Mouse (Mus musculus) cerebellum, postnatal 25 days (tissue): ENCODE data around the gene Insc.
A peak's percentile ranks its signal among the peaks of the same experiment; 100 is the strongest.

Experiments
- DNase-seq, 2 experiments: peaks; one replicate each; pipeline ENCODE4 v3.0.0; 2021; ENCODE audit warnings: mixed read lengths in 2 of 2

Gene Insc

DNA sequence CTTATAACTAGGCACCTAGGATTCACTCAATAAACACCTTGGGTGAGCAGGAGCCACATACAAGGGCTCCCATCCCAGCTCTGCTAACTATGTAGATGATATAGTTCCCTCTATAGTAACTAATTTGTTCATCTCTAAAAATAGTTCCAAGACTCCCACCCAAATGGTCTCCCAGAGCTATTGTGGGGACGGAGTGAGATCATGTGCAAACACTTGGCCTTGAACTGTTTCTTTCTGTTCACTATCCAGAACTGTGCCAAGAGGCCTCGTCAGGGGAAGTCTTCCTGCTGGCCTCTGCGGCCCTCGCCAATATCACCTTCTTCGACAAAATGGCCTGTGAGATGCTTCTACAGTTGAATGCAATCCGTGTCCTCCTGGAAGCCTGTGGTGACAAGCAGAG, 91.0 kb downstream of the Insc start:
- DNase-seq = no peak

DNA sequence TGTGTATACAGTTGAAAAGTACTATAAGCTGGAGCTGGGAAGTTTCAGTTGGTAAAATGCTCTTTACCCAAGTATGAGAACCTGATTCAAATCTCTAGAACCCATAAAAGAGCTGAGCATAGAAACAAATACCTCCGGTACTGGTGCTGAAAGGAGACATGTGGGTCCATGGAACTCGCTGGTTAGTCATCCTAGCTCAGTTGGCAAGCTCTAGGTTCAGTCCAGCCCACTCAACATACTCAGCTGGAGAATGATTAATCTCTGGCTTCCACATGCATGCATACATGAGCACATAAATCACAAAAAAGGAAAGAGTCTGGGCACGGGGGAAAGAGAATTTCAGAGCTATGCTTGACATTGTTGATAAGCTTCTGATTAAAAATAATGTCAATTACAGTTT, 93.8 kb downstream of the Insc start:
- DNase-seq = no peak

DNA sequence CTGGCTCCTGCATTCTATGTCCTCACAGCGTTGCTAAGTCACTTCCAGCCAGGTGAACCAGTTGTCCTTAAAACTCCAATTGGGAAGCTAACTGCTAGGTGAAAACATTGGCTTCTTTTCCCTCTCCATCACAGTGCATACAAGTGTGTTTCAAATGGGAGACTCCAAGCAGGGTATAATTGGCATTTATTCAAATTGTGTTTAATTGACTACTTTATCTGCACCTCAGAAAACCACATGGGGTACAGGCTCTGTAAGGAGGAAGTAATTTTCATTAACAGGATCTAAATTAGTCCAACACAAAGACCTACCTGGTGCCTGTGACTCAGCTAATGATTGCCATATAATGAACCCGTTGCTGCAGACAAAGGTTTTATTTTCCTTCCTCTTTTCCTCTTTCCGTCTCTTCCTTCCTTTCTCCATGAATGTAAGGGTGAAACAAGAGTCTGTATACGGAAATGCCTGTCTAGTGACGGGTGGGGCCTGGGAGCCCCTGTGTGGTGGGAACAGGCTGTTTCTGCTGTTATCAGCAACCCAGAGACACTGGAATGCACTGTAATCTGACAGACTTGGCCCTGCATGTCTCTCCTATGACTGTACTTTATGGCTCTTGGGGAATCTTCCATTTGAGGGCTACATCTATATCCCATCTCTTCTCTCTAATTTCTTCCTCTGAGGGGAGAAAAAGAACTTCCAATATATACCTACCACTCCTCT, 96.7 kb downstream of the Insc start:
- DNase-seq = no peak

DNA sequence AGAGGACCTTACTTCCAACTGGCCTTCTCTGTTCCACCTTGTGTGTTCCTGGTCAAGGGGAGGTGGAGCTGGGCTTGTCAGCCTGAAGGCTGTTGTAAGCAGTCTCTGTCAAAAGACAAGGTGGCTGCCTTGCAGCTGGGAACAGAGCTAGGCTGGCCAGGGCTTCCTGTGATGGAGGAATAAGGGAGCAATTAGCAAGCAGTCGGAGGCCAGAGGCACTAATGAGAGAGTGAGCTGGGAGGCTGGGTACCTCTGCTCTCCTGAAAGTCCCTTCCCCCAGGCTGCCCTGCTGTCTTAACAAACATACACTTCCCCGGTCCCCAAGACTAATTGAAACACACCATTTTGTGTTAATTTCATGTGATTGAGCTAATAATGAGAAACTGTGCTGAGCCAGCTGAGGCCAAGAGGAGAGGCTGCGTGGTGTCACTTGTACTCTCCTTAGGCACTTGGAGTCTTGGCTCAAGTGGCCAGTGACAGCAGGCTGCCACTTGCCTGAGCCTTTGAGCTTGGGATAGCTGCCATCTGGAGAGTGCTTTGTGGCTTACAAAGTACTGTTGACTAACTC, 99.2 kb downstream of the Insc start:
- DNase-seq = peak; percentile 15 to 44

DNA sequence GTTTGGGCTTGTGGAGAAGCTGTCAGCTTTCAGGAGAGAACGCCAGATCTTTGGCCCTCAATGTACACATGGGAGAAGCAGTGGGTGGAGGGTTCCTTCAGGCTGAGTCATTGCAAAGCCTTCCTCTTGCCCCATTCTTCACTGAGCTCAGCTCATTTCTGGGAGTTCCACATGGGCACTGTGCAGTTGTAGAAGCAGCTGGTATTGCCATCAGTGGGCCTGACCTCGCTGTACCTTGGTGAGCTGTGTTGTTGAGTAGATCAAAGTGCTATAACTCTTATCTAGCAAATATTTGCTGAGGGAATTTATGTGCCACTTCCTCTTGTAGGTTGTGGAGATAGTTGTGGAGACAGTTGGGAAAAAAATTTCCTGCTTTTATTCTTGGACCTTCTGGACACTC, 103.7 kb downstream of the Insc start:
- no peak for DNase-seq

DNA sequence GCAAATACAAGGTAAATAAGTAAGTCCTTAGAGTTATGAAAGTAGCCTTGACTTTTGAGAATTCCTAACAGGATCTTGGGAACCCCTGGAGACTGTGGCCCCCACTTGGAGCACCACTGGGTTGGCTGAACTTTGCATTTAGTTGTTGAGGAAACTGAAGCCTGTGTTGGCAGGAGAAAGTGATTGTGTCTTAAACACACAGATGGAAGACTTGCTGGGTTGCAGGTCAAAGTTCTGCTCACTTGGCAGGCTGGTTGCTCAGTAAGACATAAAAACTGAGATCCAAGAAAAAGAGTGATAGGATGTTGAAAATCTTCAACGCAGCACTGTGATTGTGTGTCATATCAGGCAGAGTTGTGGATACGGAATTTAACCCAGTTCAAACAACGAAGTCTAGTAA, 108.9 kb downstream of the Insc start:
- no peak for DNase-seq

DNA sequence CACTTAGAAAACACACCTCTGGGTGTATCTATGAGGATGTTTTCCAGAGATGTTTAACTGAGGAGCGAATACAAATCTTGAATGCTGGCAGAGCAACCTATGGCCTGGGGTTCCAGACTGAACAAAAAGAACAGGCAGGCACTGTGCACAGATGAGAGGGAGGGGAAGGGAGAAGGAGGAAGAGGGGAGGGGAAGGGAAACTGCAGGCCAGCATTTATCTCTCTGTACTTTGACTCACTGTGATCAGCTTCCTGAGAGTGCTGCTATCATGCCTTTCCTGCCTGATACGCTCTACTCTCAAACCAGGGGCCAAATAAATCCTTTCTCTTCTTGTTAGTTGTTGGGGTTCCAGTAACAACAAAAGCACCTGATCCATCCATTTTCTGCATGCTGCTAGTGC, 110.7 kb downstream of the Insc start:
- no peak for DNase-seq

DNA sequence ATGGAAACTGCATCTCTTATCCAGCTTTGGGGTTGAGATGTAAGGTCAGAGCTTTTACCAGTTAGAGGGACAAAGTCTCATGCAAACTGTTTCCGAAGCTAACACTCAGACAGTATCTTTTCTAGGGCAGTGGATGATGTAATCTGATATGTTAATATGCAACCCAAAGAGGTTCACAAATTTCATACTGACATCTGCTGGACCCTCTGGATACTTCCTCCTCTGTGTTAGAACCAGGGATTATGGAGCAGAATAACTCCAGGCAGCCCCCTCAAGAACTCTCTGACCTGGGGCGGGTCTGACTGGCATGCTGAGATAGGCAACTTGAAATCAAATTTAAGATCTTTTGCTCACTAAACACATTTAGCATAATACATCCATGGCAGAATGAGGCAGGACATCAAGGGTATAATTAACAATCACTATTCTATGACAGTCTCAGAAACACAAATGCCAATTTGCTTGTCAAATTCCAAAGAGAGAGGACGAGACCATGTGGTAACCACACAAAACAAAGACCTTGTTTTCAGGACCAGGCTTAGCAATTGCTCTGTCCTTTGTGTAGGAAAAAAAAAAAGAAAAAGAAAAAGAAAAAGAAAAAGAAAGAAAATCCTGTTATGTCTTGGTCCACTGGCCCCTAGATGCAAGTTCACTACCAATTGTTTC, 117.5 kb downstream of the Insc start:
- no peak for DNase-seq

DNA sequence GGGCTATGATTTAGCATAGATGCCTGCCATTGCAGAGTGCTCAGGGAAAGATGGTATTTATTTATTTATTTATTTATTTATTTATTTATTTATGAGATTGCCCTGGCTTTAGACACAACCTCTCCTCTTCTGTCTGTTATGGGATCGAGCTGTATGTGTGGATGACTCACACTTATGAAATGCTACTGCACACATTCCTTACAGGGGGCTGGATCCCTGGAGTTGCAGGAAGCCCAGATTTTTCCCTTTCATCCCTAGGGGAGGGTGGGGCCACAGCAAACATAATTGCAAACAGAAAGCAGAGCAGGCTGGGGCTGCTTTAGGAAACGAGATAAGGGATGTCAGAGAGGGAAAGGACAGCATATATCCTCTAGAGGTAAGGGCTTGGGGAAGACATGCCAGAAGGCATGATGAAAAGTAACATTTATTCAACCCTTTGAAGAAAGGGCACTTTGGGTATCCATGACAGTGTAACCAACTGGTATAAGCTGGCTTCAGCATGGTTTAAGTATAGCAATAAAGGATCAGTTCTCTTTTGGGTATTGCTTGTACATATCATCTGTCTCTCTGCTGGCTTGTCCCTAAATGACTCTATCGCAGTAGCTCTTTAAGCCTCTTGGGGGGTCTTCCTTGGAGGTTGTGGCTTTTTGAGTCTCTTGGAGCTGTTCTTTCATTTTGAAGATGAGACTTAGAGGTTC, 130.0 kb downstream of the Insc start:
- no peak for DNase-seq

DNA sequence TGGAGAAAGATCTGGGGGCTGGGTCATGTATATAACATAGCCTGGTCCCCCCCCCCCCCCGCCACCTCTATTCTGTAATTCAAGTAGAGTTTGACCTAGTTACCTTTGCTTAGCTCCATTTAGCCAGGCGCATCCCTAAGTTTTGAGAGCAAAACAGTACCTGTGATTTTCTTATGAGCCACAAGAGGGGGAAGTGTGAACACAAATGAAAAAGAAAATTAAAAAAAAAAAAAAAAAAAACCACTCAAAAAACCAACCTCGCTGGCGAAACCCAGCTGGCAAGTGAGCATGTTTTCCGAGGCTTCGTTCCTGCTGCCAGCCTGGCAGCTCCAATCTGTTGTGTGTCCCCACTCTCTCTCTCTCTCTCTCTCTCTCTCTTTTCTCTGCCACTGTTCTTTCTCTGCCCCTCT, 130.5 kb downstream of the Insc start:
- peak; percentile 12 to 45 for DNase-seq

DNA sequence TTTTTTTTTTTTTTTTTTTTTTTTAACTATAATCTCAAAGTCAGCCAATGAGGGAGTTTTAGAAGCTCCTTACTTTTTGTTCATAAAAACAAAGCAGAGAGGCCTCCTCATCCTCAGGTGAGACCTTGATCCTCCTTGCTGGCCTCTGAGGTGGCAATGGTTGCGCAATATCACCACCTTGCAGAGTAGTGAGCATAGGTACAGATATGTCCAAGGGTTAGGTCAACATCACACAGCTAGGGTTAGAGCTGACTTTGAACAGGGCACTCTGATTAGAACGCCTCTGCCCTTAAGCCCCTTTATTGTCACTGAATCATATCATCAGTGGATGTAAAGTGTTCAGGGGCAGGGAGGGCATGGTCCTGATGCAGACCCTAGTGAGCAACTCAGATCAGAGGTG, 131.1 kb downstream of the Insc start:
- no peak for DNase-seq

DNA sequence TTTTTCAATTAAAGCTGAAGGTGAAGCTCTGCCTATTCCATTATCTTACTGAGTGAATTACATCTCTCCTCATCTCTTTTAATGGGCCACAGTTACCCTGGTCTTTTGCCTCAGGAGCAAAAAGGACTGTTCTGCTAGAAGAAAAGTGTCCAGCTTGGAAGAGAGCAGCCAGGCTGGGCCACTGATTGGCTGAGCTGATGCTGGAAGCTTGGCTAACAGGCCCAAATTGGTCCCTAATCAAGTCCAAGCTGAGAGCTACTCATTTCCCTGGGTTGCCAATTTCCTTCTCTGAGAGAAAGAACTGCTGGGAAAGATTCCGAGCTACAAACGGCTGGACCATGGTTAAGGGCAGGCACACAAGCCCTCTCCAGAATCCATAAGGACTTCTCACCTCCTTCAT, 140.1 kb downstream of the Insc start:
- no peak for DNase-seq

DNA sequence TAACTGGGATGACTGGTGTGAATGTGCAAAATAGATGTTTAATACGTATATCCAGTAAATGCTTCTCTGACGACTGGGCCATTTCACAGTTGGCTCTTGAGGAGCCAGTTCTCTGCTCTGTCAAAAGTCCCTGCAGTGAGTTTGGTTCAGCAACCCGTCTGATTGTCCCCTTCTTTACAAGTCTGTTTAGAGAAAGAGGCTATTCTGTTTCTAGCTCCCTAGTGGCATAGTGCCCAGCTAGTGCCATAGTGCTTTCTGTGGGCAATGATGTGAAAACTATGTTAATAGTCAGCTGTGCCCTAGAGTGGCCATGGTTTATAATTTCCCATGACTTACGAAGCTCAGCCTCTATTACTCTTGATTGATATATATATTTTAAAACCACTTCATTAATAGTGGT, 143.4 kb downstream of the Insc start:
- peak in 1 of 2 experiments; percentile 6 for DNase-seq

DNA sequence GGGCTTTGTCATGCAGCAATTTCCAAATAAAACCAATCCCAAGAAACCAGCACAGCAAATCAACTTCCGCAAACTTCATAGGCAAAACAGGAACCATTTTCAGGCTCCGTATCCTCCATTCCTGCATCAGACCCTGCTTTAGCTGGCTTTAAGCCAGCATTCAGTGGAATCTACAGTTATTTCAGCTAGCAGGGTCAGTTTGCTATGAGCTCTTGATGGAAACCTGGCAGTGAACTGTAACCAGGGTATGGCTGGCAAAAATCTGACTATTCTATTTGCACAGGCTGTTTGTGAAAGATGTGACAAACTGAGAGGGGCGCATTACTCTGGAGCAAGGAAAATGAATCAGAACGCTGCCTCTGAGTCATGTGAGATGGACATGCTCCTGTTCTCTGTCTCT, 146.7 kb downstream of the Insc start:
- no peak for DNase-seq

DNA sequence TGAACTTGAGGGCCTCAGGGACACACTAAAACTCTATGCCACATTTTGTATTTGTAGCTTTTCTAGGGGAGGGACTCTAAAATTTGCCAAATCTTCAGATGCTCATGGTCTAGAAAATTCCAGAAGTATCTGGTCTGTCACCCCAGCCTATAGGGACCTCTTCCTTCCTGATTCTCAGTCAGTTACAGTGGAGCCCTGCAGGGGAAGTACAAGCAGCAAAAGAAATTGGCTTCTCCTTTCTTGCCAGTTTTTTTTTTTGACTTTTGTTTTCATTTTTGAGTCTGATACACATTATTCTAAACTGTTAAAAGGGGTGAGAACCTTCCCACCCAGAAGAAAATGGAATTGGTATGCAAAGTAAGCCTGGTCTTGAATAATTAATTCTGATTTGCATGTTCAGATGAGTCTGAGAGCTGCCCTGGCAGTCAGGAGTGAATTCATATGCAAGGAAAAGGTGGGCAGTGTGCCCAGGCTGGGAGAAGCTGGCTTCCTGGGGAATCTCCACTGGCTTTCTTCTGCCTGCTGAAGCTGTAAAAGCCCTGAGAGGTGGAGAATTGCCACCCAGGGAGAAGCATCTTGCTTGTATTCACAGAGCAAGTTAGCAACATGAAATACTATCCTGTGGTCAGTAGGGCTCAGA, 149.2 kb downstream of the Insc start:
- peak; percentile 14 to 50 for DNase-seq

DNA sequence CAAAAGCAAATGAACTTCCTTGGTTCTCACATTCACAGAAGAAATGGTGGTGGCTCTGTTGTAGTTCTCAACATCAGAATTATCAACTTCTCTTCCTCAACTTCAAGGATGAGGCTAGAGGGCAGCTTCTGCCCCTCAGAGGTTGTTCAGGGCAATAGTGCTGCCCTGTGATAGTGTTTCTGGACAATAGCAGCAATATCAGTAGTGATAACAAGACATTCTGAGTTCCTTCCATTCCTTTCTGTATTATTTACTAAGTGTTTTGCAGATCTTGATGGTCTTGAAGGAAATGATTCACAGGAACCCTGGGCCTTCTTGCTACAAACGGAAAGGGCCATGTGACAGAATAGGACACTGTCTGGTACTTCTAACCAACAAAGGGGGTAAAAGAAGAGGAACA, 150.4 kb downstream of the Insc start:
- no peak for DNase-seq

DNA sequence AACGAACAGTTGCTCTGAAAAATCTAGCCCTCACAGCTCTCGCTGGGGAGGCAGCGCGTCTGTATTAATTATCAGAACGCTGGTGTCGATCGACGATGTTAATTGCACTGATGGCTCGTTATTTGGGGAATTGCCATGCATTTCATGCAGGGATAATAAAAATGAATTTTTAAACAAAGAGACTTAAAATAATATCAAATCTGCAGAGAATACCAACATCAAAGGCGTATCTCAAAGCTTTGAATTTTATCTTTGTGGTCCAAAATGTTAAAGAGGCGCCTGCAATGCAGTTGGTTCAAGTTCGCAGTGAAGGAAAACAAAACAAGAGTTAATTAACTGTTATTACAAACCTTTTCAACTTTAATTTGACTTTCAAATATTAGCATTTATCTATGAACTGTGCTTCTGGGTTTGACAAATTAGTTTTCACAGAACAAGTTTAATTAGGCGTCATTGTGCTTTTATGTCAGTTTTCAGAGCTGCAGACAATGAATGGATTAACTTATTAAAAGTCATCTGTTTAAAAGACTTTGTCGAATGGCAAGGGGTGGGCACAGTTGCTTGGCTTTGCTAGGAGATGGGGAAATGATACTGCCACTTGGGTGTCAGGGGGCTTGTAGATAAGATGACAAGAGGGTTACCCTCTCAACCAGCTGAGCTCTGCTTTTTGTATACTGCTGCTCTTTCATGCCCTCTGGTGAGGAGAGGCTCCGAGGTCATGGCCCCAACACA, 153.6 kb downstream of the Insc start:
- DNase-seq = no peak
